Mouse (Mus musculus) brain, embryonic 14.5 days (tissue): ENCODE measurements around the gene Dtx3l.

Experiments
- CTCF ChIP-seq: fragments of 200-500 bp; IDR thresholded peaks from 2 replicates; pipeline ENCODE4 v1.5.1; 2012; ENCODE audit warnings: inconsistent platforms, mild to moderate bottlenecking, moderate library complexity, borderline replicate concordance; ENCODE audit not compliant: insufficient read depth, insufficient read length; ENCODE audit errors: extremely low read depth
- POLR2A ChIP-seq: fragments of 200-500 bp; IDR thresholded peaks from 2 replicates; pipeline ENCODE4 v1.6.1; 2012; ENCODE audit warnings: mild to moderate bottlenecking, inconsistent platforms, borderline replicate concordance; ENCODE audit not compliant: poor library complexity, insufficient read depth, insufficient read length, severe bottlenecking; ENCODE audit errors: extremely low read depth

DNA sequence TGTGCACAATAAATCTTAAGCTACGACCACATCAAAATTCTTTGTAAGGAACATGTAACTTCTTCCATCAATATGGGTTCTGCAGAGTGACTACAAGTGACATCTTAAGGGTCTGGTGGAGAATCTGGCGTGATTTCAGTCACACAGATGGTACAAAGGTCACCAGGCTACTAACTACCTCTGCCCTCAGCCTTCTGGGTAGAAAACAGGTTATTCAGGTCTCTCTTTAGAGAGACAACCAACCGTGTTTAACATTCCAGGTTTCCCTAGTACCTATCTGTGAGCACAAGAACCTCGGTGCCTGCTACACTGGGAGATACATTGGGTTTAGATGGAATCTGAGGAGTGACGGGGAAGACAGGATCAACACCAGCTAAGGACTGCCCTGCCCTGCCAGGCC lies 24.6 kb downstream of the Dtx3l start:
- TF ChIP-seq POLR2A: no peak
- TF ChIP-seq CTCF: no peak
